Mouse (Mus musculus) intestine, embryonic 16.5 days (tissue): Measurements from ENCODE around the gene Cmtr2. TPM values are rescaled to one million over a fixed set of nuclear protein-coding genes. Genes with fewer than 3 reads are reported as not detected.

ENCODE experiments used
- ATAC-seq: fragments of 200-750 bp; cut with Nextera tagmentation; 2 replicates; pipeline ENCODE4 v1.8.0; 2017; ENCODE audit warnings: moderate TSS enrichment, moderate library complexity
- H3K27ac ChIP-seq: fragments of 300-500 bp; sonication (generic); 2 replicates; pipeline ENCODE4 v1.5.1; 2014; ENCODE audit warnings: mild to moderate bottlenecking, low read length
- H3K27me3 ChIP-seq: fragments of 300-500 bp; sonication (generic); replicated peaks from 2 replicates; pipeline ENCODE4 v1.6.1; 2014; ENCODE audit warnings: low read length, control low read depth, mixed read lengths; ENCODE audit not compliant: control insufficient read depth, insufficient read depth
- H3K36me3 ChIP-seq: fragments of 300-500 bp; sonication (generic); 2 replicates; pipeline ENCODE4 v1.6.1; 2014; ENCODE audit warnings: low read length, control low read depth; ENCODE audit not compliant: control insufficient read depth, insufficient read depth
- H3K4me1 ChIP-seq: fragments of 300-500 bp; sonication (generic); 2 replicates; pipeline ENCODE4 v1.6.1; 2014; ENCODE audit warnings: low read length, control low read depth, mixed read lengths; ENCODE audit not compliant: control insufficient read depth, insufficient read depth
- H3K4me2 ChIP-seq: fragments of 300-500 bp; sonication (generic); 2 replicates; pipeline ENCODE4 v1.6.1; 2014; ENCODE audit warnings: low read depth, low read length, control low read depth
- H3K4me3 ChIP-seq: fragments of 300-500 bp; sonication (generic); 2 replicates; pipeline ENCODE4 v1.5.1; 2014; ENCODE audit warnings: mild to moderate bottlenecking, low read length
- H3K9ac ChIP-seq: fragments of 300-500 bp; sonication (generic); 2 replicates; pipeline ENCODE4 v1.6.1; 2014; ENCODE audit warnings: low read depth, low read length
- H3K9me3 ChIP-seq: fragments of 300-500 bp; sonication (generic); 2 replicates; pipeline ENCODE4 v1.6.1; 2016; ENCODE audit warnings: low read length, control low read depth; ENCODE audit not compliant: control insufficient read depth
- whole genome bisulfite sequencing: fragments of 180-500 bp; shearing (Covaris S2); extraction: QIAGEN DNeasy Blood & Tissue Kit; methylation state at CpG from one replicate; pipeline ENCODE4 v1.1.7; 2014; 5-methylcytosine and 5-hydroxymethylcytosine counted together
- polyA plus RNA-seq: library from polyadenylated mRNA; unstranded; fragments of >200 nt; fragmentation: Nextera tagmentation; extraction: Ambion mirVana; gene quantifications from 2 replicates; pipeline ENCODE4 v1.2.1, GENCODE M21; 2015

Cmtr2 gene
- 7.4 and 8.0 TPM in 2 replicates for polyA plus RNA-seq

DNA sequence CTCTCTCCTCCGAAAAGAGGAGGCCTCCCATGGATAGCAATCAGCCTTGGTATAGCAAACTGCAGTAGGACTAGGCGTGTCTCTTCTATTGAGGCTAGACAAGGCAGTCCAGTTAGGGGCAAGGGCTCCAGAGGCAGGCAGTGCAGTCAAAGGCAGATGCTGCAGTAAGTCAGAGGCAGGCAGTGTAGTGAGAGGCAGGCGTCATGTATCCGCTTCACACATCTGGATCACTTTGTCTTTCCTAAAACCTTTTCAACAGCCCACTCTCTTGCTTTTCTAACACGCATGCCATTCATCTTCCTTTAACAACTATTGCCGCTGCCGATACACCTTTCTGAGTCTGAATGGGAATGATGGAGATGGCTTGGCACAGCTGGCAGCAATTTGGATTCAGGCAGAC is at the start of gene Cmtr2:
Gene Cmtr2, plus strand, starts transcription at position 301 of the 400 bp plus-strand sequence.
- 70% methylated on average over 7 of the region's 7 CpGs for WGBS
- no peak for ATAC-seq

DNA sequence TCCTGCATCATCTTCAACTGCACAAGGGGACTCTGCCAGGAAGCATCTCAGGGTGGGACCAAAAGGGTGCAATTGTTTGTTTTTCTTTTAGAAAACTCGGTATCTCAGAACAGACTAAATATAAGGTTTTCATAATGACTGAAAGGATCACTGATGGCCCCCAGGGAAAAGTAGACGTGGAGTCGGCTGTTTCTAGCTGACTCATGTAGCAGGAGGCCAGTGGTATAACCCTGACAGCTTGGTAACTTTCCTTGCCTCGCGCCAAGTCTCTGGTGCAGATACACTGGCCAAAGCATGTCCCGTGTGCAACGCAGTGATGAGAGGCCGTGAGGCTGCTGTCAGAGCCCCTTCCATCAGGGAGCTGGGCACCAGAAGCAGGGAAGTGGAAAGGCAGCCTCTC is 49.2 kb upstream of the Cmtr2 start:
- Histone ChIP-seq H3K9me3 (no peaks in the 10 kb centered on the region), H3K4me2 (no peak overlapping the region), H3K36me3 (no peaks in the 10 kb centered on the region), H3K4me3 (no peak overlapping the region), H3K9ac (no peak overlapping the region), H3K4me1 (no peaks in the 10 kb centered on the region), H3K27ac (no peak overlapping the region), H3K27me3 (peaks cover 25% of the 10 kb centered on the region)
- ATAC-seq, result no peak
- 75% methylated on average over 8 of the region's 8 CpGs for WGBS

More for the DNA sequence above, at the start of gene Cmtr2:
- Histone ChIP-seq H3K4me1 (peaks cover 4% of the 10 kb centered on the region; the same call in 1 of the 2 replicates), H3K27me3 (no peaks in the 10 kb centered on the region), H3K9me3 (no peaks in the 10 kb centered on the region), H3K4me2 (no peak within 1 kb of the TSS), H3K4me3 (no peak within 1 kb of the TSS), H3K27ac (no peak within 1 kb of the TSS), H3K36me3 (no peaks in the 10 kb centered on the region), H3K9ac (no peak within 1 kb of the TSS)

GRCm38 (mm10) chr8:110168046-110168445 is 47.4 kb upstream of the Cmtr2 start, which contains the start of gene Calb2:
Gene Calb2 (minus strand): TSS chr8:110168210.
- Histone ChIP-seq H3K4me3 (no peak within 1 kb of the TSS), H3K36me3 (no peaks in the 10 kb centered on the region), H3K9me3 (no peaks in the 10 kb centered on the region), H3K27me3 (peaks cover 25% of the 10 kb centered on the region), H3K27ac (no peak within 1 kb of the TSS), H3K4me2 (no peak within 1 kb of the TSS), H3K9ac (no peak within 1 kb of the TSS), H3K4me1 (no peaks in the 10 kb centered on the region)
- ATAC-seq, result peak; percentile 64; the same call in 1 of the 2 replicates
- under 1% methylated on average over 33 of the region's 33 CpGs for WGBS

- Histone ChIP-seq H3K4me1 (no peaks in the 10 kb centered on the region), H3K36me3 (no peaks in the 10 kb centered on the region), H3K9ac (no peak overlapping the region), H3K4me3 (no peak overlapping the region), H3K9me3 (no peaks in the 10 kb centered on the region), H3K27ac (no peak overlapping the region), H3K4me2 (no peak overlapping the region), H3K27me3 (peaks cover 20% of the 10 kb centered on the region)
- no peak for ATAC-seq
- WGBS, result 61% methylated on average over 6 of the region's 6 CpGs
Measured at GRCm38 (mm10) chr8:110172161-110172560, 43.3 kb upstream of the Cmtr2 start.

- 87% methylated on average over 4 of the region's 4 CpGs for WGBS
- no peaks in the 10 kb centered on the region for H3K9me3 ChIP-seq
- no peak overlapping the region for H3K4me3 ChIP-seq
- H3K27me3 ChIP-seq, result peaks cover 4% of the 10 kb centered on the region
- H3K4me1 ChIP-seq, result no peaks in the 10 kb centered on the region; the same call in 1 of the 2 replicates
- no peak overlapping the region for H3K4me2 ChIP-seq
- ATAC-seq, result no peak
- H3K36me3 ChIP-seq, result no peaks in the 10 kb centered on the region
- no peak overlapping the region for H3K27ac ChIP-seq
- H3K9ac ChIP-seq, result no peak overlapping the region
Measured at GRCm38 (mm10) chr8:110174826-110175225, 40.6 kb upstream of the Cmtr2 start.

DNA sequence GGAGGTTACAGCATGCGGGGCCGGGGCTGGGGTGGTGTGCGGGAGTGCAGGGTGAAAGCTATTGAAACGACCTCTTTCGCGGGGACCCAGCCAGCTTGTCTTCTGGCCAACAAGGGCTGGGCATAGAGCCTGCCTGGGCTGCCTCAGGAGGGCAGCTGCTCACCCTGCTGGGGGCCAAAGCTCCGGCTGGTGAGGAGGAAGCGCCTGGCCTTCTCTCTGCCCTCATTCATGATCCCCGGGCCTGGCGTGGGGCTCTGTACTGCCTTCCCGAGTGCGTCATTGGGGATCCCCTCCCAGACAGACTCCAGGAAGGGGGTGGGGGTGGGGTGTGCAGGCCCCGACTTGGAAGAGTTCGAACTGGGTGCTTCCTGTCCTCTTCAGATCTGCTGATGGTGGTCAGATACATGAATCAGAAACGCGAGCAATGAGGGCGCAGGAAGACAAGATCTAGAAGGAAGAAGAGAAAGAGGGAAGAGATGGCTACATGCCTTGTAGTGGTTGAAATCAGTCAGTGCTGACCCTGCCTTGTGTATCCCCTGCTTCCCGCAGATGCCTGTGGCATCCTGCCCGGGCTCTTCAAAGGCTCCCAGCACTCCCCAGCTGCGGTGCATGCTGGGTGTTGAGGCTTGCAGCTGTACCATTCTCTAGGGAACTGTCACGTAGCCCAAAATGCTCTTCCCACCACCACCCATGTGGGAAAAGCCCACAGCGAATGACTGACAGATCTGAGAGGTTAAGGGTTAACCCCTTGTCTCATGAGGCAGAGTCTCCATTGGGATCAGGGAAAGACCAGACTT is 37.9 kb upstream of the Cmtr2 start:
- WGBS, result 24% methylated on average over 22 of the region's 22 CpGs

DNA sequence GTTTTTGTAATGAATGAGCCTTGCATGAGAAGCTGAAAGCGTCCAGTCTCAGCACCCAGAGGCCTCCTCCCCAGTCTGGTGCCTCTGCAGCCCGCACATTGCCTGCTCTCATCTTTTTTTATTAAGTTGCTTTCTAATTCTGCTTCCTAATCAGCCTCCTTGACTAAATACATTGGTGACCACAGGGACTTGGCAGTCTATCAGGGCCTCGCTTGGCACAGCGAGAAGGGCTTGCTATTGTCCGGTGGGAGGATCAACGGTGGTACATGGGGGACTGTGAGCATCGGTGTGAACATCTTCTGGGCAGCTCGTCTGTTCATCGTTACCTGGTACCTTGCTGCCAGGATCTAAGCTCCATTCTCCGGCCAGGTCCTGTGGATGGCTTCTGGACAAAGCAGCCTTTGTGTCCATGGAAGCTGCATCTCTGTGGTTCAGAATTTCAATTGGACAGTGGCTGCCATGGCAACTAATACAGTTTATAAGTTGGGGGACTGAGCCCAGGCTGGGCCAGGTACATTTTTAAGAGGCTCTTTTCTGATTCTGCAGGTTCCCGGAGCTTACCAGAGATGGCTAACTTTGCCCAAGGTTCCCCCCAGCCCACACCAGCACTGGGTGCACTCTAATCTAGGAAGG is 32.6 kb upstream of the Cmtr2 start:
- 73% methylated on average over 11 of the region's 11 CpGs for WGBS
- no peak overlapping the region for H3K9ac ChIP-seq
- H3K4me1 ChIP-seq, result no peaks in the 10 kb centered on the region; the same call in 1 of the 2 replicates
- no peaks in the 10 kb centered on the region; the same call in 1 of the 2 replicates for H3K27me3 ChIP-seq
- no peak for ATAC-seq
- no peak overlapping the region for H3K27ac ChIP-seq
- H3K9me3 ChIP-seq, result no peaks in the 10 kb centered on the region
- no peaks in the 10 kb centered on the region for H3K36me3 ChIP-seq
- no peak overlapping the region for H3K4me2 ChIP-seq
- no peak overlapping the region for H3K4me3 ChIP-seq

More for the DNA sequence above, 37.9 kb upstream of the Cmtr2 start:
- H3K4me1 ChIP-seq, result no peaks in the 10 kb centered on the region; the same call in 1 of the 2 replicates
- no peaks in the 10 kb centered on the region for H3K9me3 ChIP-seq
- no peak overlapping the region for H3K27ac ChIP-seq
- peak overlapping the region; percentile 1; the same call in 1 of the 2 replicates for H3K9ac ChIP-seq
- H3K4me3 ChIP-seq, result no peak overlapping the region
- no peaks in the 10 kb centered on the region; the same call in 1 of the 2 replicates for H3K27me3 ChIP-seq
- ATAC-seq, result peak; percentile 56; the same call in 1 of the 2 replicates
- H3K36me3 ChIP-seq, result no peaks in the 10 kb centered on the region
- peak overlapping the region; percentile 23 for H3K4me2 ChIP-seq

GRCm38 (mm10) chr8:110183748-110184147 is 31.7 kb upstream of the Cmtr2 start:
- no peak overlapping the region for H3K4me3 ChIP-seq
- H3K9me3 ChIP-seq, result no peaks in the 10 kb centered on the region
- ATAC-seq, result no peak
- no peaks in the 10 kb centered on the region for H3K4me1 ChIP-seq
- H3K27ac ChIP-seq, result no peak overlapping the region
- no peaks in the 10 kb centered on the region; the same call in 1 of the 2 replicates for H3K27me3 ChIP-seq
- H3K9ac ChIP-seq, result no peak overlapping the region
- 27% methylated on average over 11 of the region's 11 CpGs for WGBS
- no peak overlapping the region for H3K4me2 ChIP-seq
- H3K36me3 ChIP-seq, result no peaks in the 10 kb centered on the region

DNA sequence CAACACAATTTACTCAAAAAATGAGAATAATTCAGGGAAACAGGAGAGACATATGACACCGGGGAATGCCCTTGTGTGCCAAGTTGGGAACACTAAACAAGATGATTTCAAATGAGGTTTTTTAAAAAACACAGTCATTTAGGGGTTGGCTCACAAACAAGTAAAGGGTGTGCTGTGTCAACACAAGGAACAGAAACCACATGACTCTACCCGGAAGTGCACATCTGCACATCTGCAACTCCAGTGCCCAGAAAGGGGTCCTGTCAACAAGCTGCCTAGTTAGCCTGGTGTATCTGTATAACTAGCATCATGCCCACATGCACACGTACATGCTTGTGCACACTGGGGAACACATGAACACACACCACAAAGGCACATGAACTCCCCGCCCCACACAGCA is 29.9 kb upstream of the Cmtr2 start:
- Histone ChIP-seq H3K4me3 (no peak overlapping the region), H3K4me2 (no peak overlapping the region), H3K9me3 (no peaks in the 10 kb centered on the region), H3K36me3 (no peaks in the 10 kb centered on the region), H3K27ac (no peak overlapping the region), H3K27me3 (no peaks in the 10 kb centered on the region; the same call in 1 of the 2 replicates), H3K4me1 (no peaks in the 10 kb centered on the region), H3K9ac (no peak overlapping the region)
- 80% methylated on average over 4 of the region's 4 CpGs for WGBS
- no peak for ATAC-seq
